Mouse (Mus musculus): ENCODE results near the gene AU040320.

AU040320 gene

DNA sequence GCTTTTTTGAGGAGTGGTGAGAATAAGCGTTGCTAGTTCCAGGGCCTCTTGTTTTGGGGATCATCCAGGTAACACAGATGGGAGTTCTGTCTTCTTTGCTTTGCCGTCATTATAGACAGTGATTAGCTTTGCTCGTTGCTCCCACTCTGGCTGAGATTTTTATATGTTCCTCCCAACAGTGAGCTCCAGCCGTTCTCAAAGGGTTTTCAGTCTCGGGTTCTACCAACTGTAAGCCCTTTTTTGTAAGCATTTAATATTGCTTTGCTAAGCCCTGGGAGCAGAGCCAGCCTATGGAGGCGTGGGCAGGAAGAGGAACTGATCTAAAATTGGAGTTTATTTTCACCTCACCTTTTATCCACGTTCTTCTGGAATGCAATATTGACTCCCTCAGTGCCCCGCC is 29.7 kb downstream of the AU040320 start:
- peak; percentile 24 to 39 for DNase-seq

DNA sequence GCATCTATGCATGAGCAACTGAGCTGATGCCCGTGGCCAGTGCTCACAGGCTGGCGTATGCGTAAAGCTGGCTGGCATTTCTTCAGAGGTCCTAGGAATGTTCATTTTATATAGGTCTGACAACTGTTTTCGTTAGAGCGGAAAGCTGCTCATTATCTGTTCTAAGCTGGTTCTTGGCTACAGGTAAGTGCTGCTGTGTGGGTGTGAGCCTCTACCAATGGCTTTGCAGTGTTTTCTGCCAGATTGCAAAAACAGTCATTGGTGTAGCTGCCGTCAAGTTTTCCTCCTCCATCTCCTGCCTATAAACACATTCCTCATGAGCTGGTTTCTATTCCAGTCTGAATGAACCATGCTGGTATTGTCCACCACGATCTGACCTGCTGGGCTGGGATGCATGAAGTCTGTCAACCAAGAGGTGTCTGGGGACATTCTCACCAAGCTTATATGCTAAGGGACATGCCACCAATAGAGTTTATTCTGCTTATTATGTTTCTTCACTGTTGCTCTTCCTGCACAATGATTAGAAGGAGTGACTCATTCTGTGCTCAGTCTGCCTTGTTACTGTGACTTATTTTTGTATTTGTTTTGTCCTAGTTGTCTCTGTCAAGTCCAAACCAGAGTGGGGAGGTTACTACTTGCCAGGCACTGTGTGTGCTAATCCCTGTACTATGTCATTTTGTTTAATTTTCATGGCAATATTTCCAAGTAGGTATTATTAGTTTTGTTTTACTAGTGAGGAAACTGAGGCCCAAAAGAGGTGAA is 39.2 kb downstream of the AU040320 start:
- no peak for DNase-seq

DNA sequence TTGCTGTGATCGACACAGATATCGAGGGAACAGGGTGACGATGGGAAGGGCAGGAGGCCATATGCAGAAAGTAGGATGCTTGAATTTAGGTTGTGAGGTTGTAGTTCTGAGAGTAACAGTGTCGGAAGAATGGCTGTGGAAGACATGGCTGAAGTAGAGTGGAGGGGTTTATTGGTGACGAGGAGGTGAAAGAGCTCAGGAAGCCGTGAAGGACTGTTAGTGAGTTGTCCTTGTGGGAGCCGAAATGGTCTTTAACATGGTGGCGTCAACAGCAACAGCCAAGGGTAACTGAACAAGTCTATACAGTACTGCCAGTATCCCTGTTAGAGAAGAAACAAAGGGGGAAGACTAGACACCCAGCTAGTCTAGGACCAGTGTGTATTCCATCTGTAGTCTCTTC is 48.8 kb downstream of the AU040320 start:
- DNase-seq, result no peak

DNA sequence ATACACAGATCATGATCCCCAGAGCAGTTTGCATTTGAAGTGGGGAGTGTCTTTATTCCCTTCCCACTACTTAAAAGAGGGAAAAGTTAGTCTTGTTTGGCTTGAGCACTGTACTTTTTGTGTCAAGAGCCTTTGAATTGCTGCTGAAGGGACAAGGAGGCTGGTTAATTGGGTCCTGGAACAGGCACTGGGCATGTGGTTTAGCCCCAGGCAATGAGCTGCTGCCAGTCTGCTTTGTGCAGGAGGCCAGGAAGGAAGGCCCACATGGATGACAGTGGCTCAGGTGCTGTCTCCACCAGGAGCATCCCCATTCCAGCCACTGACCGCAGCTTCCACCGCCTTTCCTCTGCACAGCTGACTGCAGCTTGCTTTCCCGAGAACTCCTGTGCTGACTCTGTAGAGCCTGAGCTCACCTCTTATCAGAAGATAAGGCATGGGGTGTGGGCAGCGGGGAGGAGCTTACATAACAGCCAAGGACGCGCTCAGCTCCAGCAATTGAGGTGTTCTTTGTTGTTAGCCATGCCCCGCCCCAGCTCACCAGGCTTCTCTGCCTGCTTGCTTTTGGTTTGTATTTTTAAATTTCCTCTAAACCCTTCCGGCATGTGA is 50.0 kb downstream of the AU040320 start:
- DNase-seq, result peak; percentile 79 to 82

DNA sequence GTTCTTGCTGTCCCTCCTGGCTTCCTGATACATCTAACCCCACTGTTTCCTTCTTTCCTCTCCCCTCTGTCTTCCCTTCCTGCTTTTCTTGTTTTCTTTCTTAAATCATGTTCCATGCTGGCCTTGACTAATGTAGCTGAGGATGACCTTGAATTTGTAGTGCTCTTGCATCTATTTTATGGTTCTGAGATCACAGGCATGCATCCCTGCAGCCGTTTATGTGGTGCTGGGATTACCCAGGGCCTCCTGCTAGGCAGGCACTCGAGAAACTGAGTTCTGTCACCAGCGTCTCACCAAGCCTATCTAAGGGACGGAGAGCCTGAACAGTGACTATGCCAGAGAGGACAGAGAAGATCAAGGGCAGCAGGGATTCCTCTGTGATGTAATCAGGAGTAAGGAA is 52.4 kb downstream of the AU040320 start:
- no peak for DNase-seq

DNA sequence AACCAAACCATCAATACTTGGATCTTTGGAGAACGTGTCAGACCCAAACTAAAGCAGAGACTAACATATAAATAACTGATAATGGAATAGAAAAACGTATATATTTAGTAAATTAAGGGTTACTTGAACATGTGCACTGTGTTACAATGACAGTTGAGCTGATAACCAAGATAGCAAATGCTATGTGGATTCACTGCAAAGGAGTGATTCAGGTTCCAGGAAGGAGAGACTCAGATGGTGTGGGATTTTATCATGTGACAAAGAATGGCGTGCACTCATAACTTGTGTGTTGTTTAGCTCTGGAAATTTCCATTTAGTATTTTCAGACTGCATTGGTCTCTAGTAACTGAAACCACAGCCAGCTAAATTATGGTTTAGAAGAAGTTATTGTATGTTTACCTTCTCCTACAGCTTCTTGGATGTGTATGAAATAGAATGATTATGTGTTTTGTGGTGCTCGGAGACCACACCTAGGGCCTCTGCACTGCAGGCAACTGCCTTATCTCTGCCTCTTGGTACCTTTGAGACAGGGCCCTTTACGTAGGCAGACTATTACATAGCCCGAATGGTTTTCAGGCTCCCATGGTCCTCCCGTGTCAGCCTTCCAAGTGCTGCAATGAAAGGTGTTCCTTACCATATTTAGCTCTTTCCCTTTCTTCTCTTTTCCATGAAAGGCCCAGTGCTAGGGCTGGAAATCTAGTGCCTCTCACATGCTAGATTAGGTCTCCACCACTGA is 53.5 kb downstream of the AU040320 start:
- DNase-seq, result no peak

DNA sequence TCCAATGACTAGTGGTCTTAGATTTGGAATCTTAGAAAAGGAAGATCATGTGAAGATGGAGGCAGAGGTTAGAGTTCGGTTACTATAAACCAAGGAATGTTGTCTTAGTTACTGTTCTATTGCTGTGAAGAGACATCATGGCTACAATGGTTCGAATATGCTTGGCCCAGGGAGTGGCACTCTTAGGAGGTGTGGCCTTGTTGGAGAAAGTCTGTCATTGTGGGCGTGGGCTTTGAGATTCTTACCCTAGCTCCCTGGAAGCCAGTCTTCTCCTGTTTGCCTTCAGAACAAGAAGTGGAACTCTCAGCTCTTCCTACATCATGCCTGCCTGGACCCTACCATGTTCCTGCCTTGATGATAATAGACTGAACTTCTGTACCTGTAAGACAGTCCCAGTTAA is 57.2 kb downstream of the AU040320 start:
- DNase-seq, result no peak

DNA sequence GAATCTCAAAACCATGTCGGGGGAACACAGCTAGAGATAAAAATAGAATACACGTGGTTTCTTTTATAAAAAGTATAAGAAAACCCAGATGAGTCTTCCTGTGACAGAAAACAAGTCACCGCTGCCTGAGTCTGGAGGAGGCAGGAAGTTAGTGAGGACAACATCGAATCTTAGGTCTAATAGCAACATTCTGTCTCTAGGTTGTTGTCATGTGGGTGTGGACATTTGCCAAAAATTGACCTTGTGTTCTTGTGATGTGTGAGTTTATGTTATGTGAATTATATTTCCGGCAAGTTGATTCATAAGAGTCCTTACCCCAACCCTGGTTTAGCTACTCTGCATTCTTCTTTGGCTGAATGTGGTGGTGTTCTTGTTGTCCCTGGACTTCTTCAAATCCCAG is 59.9 kb downstream of the AU040320 start:
- no peak for DNase-seq

DNA sequence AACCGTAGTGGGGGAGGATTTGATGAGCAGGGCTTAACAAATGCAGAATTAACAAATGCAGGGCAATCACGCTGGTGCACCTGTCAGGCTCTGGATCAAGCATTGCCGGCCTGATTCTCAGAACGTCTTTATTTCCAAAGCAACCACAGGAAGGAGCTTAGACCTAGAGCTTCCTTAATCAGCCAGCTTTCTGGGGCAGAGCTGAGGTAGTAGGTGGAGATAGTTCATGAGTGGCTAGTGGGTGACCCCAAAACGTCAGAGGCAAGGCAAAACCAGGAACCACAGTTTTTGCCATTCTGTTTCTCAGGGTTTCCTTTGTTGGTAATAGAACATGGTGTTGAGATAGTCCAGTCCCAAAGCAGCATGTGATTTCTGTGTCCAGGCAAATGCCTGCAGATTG is 61.5 kb downstream of the AU040320 start:
- no peak for DNase-seq

DNA sequence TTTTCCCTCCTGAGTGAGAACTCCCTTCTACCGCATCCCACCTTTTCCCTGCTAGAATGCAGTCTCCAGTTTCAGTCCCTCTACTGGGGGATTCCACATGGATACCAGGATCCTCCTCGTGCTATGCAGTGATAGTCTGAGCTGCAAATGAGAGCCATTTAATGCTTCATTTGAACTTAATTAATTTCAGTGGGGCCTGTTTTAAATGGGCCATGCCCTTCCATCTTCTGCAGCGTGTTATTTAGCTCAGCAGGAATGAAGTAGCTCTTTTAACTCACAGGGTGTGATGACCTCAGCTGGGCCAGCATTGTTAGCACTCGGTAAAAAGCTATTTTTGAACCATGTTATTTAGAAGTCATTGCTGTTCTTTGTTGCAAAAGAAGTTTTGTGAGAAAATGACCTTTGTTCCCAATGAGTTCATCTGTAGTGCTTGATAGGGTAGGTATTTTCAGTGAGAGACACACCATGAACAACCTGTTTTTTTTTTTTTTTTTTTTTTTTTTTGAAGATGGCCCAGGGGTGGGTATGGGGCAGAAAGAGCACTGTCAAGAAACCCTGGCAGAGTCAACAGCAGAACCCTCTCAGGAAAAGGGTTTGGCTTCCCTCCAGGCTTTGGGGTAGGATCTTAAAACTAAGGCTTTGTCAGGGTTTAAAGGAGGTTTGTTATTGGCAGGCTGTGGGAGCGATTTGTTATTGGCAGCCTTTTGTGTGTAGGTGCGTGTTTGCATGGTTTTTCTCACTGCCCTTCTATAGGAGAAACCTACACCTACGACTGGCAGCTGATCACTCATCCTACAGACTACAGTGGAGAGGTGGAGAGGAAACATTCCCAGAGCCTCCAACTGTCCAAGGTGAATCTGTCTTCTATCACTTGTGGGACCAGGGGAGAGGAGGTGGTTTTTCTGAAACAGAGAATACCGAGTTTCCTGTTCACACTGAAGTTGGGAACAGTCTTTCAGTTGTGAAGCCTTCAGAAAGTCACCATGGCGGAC is 69.8 kb downstream of the AU040320 start:
- no peak for DNase-seq

DNA sequence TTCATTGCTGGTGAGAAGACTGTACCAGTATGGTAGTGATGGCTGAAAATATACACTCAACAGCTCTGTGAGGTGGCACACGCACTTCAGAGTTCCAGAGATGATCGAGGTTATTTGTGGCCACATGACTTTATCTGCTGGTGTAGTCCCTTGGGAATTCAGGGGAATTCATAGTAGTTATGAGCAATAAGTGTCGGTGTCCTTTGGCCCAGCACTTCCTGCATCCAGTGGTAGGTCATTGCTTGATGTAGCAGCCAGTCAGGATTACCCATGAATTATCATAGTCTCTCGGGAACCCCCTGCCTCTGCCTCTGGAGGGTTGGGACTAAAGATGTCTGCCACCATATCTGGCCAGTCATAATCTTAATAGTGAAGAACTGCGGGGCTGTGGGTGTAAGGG is 70.6 kb downstream of the AU040320 start:
- no peak for DNase-seq

DNA sequence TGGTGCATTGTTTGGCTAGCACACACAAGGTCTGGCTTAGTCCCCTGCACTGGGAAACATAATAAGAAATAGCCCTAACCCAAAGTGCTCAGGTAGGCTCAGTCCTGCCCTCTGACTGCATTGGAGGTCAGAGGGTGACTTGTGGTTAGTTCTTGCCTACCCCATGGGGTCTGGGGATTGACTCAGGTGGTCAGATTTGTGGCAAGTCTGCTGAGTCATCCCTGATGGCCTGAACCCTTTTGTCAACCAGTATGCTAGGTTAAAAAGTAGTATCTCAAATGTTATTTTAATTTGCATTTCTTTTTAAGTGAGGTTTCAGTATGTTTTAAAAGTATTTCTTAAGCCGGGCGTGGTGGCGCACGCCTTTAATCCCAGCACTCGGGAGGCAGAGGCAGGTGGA is 77.8 kb downstream of the AU040320 start:
- no peak for DNase-seq

DNA sequence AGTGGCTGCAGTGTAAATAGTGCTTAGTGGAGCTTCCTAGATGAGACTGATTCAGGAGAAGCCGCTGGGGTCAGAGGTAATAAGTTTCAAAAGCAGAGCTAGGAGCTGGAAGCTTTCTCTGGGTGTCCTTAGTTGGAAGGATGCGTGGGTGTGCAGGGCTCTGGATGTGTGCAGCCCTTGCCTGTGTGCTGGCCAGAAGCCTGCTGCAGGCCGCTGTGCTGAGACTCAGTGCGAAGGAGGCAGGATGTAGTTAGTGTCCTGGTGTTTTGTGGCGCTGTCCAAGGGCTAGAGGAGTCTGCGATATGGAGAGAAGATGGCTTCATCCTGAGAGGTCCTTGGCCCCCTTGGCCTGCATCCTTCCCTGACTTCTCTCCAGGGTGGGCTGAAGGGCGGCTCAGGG is 85.5 kb downstream of the AU040320 start:
- DNase-seq, result no peak

DNA sequence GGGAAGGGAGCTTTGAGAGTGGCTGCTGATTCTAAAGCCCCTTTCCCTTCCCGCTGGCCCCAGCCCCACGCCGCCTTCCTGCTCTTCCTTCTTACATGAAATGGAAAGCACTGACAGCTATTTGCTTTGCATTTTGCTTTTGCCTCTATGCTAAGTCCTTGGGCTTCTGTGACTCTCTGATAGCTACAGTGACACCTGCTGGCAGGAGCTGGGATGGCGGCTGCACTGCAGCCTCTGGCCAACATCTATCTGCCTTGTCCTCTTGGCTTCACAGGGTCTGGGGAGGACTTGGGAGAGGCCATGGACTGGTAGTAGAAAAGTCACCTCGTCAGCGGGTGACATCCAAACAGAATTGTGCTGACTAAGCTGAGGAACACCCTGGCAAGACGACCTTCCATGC is 86.5 kb downstream of the AU040320 start:
- DNase-seq, result peak; percentile 93 to 96

DNA sequence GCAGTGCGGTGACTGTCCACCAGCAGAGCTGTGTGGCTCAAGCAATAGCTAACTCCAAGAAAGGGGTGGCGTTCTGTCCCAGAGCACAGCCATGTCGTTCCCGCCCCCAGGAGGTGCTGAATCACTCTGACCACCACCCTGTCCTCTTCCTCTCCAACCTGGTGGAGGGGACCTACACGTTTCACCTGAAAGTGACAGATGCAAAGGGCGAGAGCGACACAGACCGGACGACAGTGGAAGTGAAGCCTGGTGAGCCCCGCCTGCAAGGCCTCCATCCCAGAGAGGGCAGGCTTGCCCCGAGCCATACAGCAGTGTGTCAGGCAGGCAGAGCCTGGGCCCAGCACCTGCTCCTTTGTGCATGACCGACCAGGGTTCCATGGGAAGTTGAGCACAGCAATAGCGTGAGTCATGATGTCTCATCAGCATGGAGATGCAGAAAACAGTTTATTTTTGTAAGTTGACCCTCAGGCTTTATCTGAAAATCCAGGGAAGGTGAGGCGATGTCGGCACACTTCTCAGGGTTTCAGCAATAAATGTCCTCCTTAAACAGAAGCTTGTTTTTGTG is 87.7 kb downstream of the AU040320 start:
- no peak for DNase-seq

DNA sequence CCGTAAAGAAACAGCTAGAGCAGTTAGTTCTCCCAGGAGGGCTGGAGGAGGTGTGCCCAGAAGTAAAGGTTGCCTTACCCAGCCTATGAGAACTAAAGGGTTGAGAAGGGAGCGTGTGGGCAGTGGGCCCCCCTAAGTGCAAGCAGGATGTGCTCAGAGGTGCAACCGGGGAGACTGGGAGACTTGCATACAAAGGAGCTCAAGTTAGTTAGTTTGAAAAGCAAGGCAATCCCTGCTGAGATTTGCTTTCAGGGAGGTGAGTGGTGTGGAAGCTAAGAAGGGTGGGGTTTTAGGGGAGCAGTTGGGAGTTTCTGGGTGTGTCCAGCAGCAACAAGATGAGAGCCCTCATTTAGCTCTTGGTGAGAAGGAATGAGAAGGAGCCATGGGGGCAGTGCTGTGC is 89.6 kb downstream of the AU040320 start:
- DNase-seq, result no peak

DNA sequence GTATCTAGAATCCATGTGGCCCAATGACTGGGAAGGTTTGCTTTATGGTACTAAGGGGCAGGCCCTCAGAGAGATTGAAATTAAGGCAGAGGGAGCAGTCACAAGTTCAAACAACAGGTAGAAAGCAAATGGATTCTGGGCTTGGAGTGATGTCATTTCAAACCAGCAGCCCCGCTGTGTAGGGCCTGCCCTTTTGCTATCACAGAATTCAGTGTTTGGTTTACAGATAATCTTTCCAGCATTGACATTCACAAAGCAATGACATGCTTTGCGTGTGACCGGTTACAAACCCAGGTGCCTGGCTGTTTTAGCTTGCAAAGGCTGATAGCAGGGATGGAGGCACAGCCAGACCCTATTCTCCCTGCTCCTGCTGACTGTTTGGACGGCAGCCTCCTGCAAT is 92.3 kb downstream of the AU040320 start:
- DNase-seq, result no peak

DNA sequence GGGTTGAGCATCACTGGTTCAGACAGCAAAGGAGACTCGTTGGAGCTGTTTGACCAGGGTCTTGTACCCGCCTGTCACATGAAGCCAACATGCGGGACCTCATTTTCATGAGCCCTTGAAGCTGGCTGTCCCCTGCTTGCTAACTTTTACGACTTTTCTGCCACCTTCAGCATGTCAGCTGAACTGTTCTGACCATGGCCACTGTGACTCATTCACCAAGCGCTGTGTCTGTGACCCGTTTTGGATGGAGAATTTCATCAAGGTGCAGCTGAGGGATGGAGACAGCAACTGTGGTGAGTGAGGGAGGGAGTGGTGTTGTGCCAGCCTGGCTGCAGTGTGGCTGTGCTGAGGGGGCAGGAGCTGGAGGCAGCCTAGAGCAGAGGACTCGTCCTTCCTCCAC is 93.6 kb downstream of the AU040320 start:
- no peak for DNase-seq

DNA sequence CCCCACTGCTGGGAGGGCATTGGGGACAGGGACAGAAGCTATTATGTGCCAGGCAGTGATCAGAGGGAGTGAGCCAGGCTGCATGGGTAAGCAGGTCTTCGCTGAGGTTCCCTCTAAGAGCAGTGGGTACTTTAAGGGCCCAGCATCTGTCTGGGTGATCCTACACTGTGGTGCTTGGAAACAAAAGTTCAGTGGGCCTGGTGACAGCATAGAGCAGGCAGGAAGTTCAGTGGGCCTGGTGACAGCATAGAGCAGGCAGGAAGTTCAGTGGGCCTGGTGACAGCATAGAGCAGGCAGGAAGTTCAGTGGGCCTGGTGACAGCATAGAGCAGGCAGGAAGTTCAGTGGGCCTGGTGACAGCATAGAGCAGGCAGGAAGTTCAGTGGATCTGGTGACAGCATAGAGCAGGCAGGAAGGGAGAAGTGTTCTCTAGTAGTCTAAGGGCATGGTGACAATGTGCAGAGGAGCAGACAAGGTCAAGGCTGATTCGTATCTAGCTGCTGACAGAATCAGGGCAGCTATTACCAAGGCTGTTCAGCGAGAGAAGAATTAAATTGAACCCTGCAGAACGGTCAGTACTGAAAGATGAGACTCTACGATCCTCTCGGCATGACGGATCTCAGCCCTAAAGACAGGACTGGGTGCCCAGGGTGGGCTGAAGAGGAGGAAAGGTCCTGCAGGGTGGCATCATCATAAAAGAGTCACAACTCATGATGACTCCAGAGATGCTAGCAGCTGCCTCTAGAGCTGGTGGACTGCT is 96.9 kb downstream of the AU040320 start:
- DNase-seq, result no peak

DNA sequence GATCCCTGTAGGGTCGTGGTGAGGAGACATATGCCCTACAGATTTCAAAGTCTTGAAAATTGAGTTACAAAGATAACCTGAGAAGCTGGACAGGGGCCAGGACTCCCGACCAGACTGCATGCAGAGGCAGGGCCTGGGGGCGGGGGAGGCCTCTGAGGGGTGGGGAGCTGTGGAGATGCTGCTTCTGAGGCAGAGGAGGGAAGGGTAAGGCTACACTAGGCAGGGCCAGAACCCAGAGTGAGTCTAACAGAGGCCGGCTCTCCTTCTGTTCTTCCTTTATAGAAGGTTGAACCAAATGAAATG is 97.4 kb downstream of the AU040320 start:
- no peak for DNase-seq

DNA sequence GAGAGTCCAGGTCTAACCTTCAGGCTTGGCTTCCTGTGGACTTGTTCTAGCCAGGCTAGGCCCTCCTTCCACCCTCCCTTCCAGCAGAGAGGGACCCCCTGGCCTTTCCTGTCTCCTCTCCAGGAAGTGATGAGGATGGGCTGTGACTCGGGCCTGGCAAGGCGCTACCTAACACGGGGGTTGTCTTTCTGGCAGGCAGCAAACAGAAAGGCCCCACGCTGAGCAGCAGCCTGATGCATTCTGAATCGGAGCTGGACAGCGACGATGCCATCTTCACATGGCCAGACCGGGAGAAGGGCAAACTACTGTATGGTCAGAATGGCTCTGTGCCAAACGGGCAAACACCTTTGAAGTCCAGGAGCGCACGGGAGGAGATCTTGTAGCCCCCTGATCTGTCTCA is 99.6 kb downstream of the AU040320 start:
- DNase-seq, result peak; percentile 59 to 68
